Mouse (Mus musculus) intestine, embryonic 15.5 days (tissue): ENCODE results near the gene Vinac1. TPM values are rescaled to one million over a fixed set of nuclear protein-coding genes. Genes with fewer than 3 reads are reported as not detected.
"Not testable (repeated sequence)": the region's sequence is repeated elsewhere in the genome, so short reads cannot be mapped to it uniquely, and the experiment has no call there.

Experiments
- ATAC-seq: fragments of 200-750 bp; cut with Nextera tagmentation; 2 replicates; pipeline ENCODE4 v1.8.0; 2017; ENCODE audit warnings: moderate TSS enrichment, moderate library complexity
- H3K27ac ChIP-seq: fragments of 300-500 bp; sonication (generic); 2 replicates; pipeline ENCODE4 v1.5.1; 2015; ENCODE audit warnings: mild to moderate bottlenecking, inconsistent platforms
- H3K27me3 ChIP-seq: fragments of 300-500 bp; sonication (generic); replicated peaks from 2 replicates; pipeline ENCODE4 v1.6.1; 2015; ENCODE audit warnings: inconsistent platforms
- H3K36me3 ChIP-seq: fragments of 300-500 bp; sonication (generic); 2 replicates; pipeline ENCODE4 v1.6.1; 2015; ENCODE audit warnings: inconsistent platforms
- H3K4me1 ChIP-seq: fragments of 300-500 bp; sonication (generic); replicated peaks from 2 replicates; pipeline ENCODE4 v1.6.1; 2015; ENCODE audit warnings: inconsistent platforms
- H3K4me2 ChIP-seq: fragments of 300-500 bp; sonication (generic); replicated peaks from 2 replicates; pipeline ENCODE4 v1.6.1; 2015; ENCODE audit warnings: mild to moderate bottlenecking, inconsistent platforms
- H3K4me3 ChIP-seq: fragments of 300-500 bp; sonication (generic); replicated peaks from 2 replicates; pipeline ENCODE4 v1.5.1; 2015; ENCODE audit warnings: inconsistent platforms
- H3K9ac ChIP-seq: fragments of 300-500 bp; sonication (generic); 2 replicates; pipeline ENCODE4 v1.6.1; 2015; ENCODE audit warnings: inconsistent platforms
- H3K9me3 ChIP-seq: fragments of 300-500 bp; sonication (generic); 2 replicates; pipeline ENCODE4 v1.6.1; 2016; ENCODE audit warnings: inconsistent platforms
- WGBS: fragments of 180-500 bp; shearing (Covaris S2); methylation state at CpG from one replicate; pipeline ENCODE4 v1.1.7; 2015; 5-methylcytosine and 5-hydroxymethylcytosine counted together
- polyA plus RNA-seq: library from polyadenylated mRNA; unstranded; fragments of >200 nt; fragmentation: Nextera tagmentation; extraction: Ambion mirVana; gene quantifications from 2 replicates; pipeline ENCODE4 v1.2.1, GENCODE M21; 2015

The Vinac1 gene
- polyA plus RNA-seq, 1 experiment from 2014 or later = 0.09 TPM

DNA sequence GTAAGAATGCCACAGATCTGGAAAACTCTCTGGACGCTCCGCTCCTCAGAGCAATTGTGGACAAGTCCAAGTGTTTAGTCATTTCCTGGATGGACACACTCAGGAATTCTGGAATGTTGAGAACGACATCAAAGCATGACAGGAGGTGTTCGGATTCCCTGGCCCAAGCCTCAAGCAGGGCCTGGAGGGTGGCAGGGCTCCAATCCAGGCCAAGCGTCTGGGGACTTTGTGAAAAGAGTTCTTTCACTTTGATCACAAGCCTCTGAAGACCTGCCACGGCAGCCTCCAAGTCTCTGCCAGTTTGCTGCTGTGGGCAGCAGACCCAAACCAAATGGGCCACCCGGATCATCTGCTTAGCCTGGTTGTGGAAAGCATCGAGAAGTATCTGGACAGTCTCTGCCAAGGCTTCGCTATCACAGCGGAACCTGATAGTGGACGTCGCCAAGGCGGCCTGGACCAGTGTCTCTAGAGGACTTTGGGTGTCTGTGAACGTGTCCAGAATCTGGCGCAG is 9.5 kb downstream of the Vinac1 start:
- Histone ChIP-seq H3K4me2 (peak overlapping the region; percentile 95), H3K9me3 (no peaks in the 10 kb centered on the region), H3K4me1 (peaks cover 8% of the 10 kb centered on the region), H3K4me3 (peak overlapping the region; percentile 45), H3K27me3 (peaks cover 28% of the 10 kb centered on the region), H3K36me3 (no peaks in the 10 kb centered on the region), H3K9ac (0 out of 2 replicates have a peak overlapping the region, but pooled peaks have one; percentile 41), H3K27ac (no peak overlapping the region)
- 28% methylated on average over 15 of the region's 15 CpGs for WGBS
- no peak for ATAC-seq

DNA sequence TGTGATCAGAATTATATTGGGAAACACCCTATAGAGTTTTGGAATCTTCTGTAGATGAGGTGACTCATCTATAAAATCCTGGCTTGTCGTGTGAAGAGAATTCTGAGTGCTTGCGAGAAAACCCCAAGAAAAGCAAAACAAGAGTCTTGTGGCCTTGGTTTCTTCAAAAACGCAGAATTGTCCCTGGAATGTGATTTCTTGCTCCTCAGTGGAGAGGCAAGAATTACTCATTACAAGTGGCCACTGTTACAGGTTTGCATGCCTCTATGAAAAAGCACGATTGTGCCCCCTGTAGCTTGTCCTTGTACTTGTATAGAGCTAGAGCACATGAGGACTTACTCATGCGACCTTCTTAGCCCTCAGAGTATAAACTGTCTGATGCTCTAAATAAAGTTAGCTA is 12.6 kb downstream of the Vinac1 start:
- H3K9ac ChIP-seq = no peak overlapping the region
- peaks cover 8% of the 10 kb centered on the region for H3K4me1 ChIP-seq
- H3K4me2 ChIP-seq = no peak overlapping the region
- no peaks in the 10 kb centered on the region for H3K9me3 ChIP-seq
- no peak overlapping the region for H3K27ac ChIP-seq
- 71% methylated on average over 5 of the region's 5 CpGs for WGBS
- no peak overlapping the region for H3K4me3 ChIP-seq
- no peak for ATAC-seq
- H3K27me3 ChIP-seq = peaks cover 24% of the 10 kb centered on the region
- no peaks in the 10 kb centered on the region for H3K36me3 ChIP-seq

DNA sequence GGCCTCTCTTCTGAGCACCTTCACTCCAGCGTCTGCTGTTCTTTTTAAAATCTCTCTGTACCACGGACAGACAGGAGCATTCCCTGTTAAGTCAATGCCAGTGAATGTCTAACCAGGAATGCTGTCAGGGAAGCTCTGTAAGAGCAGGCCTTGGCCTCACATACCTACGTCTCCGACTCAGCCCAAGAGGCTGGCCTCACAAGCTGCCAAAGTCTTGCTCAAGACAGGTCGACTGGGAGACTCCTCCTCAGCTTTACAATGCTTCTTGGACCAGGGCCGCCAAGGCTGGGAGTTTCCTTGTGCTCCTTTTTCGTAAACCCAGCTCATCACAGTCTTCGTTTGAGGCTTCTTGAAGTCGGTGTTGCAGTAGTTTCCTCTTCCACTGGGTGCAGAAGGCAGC is 23.2 kb downstream of the Vinac1 start:
- Histone ChIP-seq H3K4me1 (no peaks in the 10 kb centered on the region), H3K27ac (no peak overlapping the region), H3K36me3 (no peaks in the 10 kb centered on the region), H3K9ac (no peak overlapping the region), H3K4me2 (no peak overlapping the region), H3K9me3 (no peaks in the 10 kb centered on the region), H3K4me3 (no peak overlapping the region), H3K27me3 (no peaks in the 10 kb centered on the region)
- no peak for ATAC-seq
- 70% methylated on average over 9 of the region's 9 CpGs for WGBS

DNA sequence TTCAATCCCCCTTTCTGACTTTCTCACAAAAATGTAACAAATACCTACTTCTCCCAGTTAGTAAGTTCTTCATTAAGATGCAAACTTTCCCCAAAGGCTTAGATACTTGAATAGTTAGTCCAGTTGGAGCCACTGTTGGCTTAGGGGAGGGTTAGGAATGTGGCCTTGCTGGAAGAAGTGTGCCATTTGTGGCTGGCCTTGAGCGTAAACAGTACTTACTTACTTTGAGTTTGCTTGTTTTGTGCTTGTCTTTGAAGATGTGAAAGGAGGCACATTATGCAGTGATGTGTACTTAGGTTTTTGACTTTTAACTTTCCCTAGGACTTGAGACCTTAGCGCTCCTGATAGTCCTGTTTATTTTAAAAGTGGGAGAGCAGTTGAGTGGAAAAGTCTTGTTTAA is 27.9 kb downstream of the Vinac1 start:
- H3K4me1 ChIP-seq = no peaks in the 10 kb centered on the region
- no peaks in the 10 kb centered on the region for H3K27me3 ChIP-seq
- H3K4me3 ChIP-seq = no peak overlapping the region
- H3K4me2 ChIP-seq = no peak overlapping the region
- no peaks in the 10 kb centered on the region for H3K36me3 ChIP-seq
- 47% methylated on average over 2 of the region's 2 CpGs for whole genome bisulfite sequencing
- H3K9ac ChIP-seq = no peak overlapping the region
- no peaks in the 10 kb centered on the region for H3K9me3 ChIP-seq
- no peak for ATAC-seq
- H3K27ac ChIP-seq = no peak overlapping the region

DNA sequence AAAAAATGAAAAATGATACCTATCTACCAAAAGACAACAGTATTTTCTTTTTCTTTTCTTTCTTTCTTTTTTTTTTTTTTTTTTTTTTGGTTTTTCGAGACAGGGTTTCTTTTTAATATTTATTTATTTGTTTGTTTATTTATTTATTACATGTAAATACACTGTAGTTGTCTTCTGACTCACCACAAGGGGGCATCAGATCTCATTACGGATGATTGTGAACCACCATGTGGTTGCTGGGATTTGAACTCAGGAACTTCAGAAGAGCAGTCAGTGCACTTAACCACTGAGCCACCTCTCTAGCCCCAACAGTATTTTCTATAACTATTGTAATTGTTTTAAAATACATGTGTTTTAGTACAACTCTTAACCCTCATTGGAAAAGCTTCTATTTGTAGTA is 39.1 kb downstream of the Vinac1 start:
- 67% methylated on average over 2 of the region's 2 CpGs for WGBS
- H3K4me2 ChIP-seq, H3K36me3 ChIP-seq: not testable (repeated sequence)

DNA sequence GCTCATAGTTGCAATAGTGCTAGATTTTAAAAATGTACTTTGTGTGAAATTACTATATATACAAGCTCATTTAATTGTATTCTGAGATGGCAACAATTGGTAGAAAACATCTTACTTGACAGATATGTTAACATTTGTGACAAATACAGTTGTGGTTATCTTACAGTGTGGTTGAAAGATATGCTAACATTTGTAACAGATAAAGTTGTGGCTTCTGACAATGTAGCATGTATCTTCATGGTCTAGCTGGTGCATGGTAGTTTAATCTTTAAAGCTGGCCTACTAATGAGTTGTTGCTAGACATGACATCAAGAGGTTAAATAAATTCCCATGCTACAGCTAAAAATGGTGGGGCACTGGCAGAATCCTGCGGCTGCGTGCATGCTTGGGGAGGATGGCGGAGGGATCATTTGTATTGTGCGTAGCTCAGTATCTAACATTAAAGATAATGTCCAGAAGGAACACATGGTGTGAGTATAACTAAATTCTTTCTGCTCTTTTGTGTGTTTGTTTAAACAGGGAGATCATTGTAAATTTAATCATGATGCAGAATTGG is 41.7 kb downstream of the Vinac1 start:
- no peak overlapping the region for H3K27ac ChIP-seq
- H3K9me3 ChIP-seq = no peaks in the 10 kb centered on the region
- H3K4me1 ChIP-seq = no peaks in the 10 kb centered on the region
- no peaks in the 10 kb centered on the region for H3K27me3 ChIP-seq
- H3K9ac ChIP-seq = no peak overlapping the region
- no peak for ATAC-seq
- no peak overlapping the region for H3K4me3 ChIP-seq
- 72% methylated on average over 4 of the region's 4 CpGs for WGBS
- no peak overlapping the region for H3K4me2 ChIP-seq
- H3K36me3 ChIP-seq = no peaks in the 10 kb centered on the region

More for the DNA sequence above, 39.1 kb downstream of the Vinac1 start:
- not testable (repeated sequence) for ATAC-seq, H3K9ac ChIP-seq, H3K4me1 ChIP-seq, H3K27me3 ChIP-seq, H3K27ac ChIP-seq, H3K4me3 ChIP-seq, H3K9me3 ChIP-seq

DNA sequence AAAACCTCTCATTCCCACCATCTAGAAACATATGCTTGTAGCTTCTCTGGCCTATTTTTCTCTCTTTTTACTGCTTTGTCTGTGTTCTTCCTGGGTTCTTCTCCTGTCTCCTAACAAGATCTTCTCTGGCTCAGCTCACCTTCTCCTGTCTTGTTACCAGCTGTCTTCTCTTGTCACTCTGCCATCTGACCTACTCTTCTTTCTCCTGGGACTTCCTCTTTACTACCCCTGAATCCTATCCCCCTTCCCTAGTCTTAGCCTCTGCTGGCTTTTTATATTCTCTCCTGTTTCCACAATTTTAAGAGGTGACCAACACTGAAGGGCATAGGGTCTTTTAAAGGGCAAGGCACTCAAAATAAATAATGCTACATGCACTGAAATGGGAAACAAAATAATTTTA is 43.1 kb downstream of the Vinac1 start:
- H3K27ac ChIP-seq = no peak overlapping the region
- no peaks in the 10 kb centered on the region for H3K27me3 ChIP-seq
- H3K4me2 ChIP-seq = no peak overlapping the region
- no peaks in the 10 kb centered on the region for H3K4me1 ChIP-seq
- no peak overlapping the region for H3K4me3 ChIP-seq
- H3K36me3 ChIP-seq = no peaks in the 10 kb centered on the region
- H3K9ac ChIP-seq = no peak overlapping the region
- no peak for ATAC-seq
- H3K9me3 ChIP-seq = no peaks in the 10 kb centered on the region

DNA sequence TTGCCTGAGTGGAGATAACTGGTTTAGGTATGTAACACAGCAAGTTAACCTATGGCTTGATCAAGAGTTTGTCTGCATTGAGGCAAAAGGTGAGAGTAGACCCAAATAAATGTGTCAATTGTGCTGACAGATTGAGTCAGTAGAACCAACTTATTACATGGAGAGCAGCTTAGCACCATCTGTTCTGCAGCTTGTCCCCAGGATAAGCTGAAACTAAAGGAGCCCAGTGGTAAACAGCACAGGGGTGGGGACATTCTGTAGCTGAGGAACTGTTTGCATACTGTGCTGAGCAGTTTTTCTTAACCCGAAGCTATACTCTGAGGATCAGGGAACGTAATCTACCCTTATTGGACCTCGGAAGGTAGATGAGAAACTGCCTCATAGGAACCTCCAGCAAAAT is 63.2 kb downstream of the Vinac1 start:
- Histone ChIP-seq H3K9me3 (no peaks in the 10 kb centered on the region), H3K9ac (no peak overlapping the region), H3K4me1 (no peaks in the 10 kb centered on the region), H3K4me2 (no peak overlapping the region), H3K4me3 (no peak overlapping the region), H3K36me3 (no peaks in the 10 kb centered on the region), H3K27me3 (no peaks in the 10 kb centered on the region), H3K27ac (no peak overlapping the region)
- ATAC-seq = no peak
- WGBS = 81% methylated on average over 3 of the region's 3 CpGs

DNA sequence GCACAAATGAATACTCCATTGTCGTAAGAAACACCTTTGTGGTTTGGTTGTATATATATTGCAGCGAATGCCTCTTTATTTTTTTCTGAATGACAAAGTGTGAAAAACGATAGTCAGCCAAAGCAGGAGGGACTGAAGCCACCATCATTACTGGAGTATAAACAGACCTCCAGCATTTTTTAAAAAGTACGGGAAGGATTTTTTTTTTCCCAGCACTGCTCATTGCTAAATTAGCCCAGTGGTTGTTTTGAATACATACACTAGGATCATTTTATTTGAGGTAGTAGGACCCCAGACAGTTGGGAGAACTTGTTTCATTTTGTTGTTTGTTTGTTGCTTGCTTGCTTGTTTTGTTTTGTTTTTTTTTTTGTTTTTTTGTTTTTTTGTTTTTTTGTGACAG is 72.4 kb downstream of the Vinac1 start:
- WGBS = 58% methylated on average over 4 of the region's 4 CpGs
- Histone ChIP-seq H3K9me3 (no peaks in the 10 kb centered on the region), H3K36me3 (no peaks in the 10 kb centered on the region), H3K27me3 (no peaks in the 10 kb centered on the region), H3K9ac (no peak overlapping the region), H3K4me2 (no peak overlapping the region), H3K4me1 (no peaks in the 10 kb centered on the region), H3K27ac (no peak overlapping the region), H3K4me3 (no peak overlapping the region)
- ATAC-seq = no peak

Other genes starting within 250 kb of the Vinac1 start
- 46.1 and 50.7 TPM in 2 replicates for gene Tmem87b, start 230.1 kb downstream of the Vinac1 start, polyA plus RNA-seq
- gene Fbln7, start 185.2 kb downstream of the Vinac1 start, polyA plus RNA-seq = 8.8 and 9.9 TPM in 2 replicates
- gene Zc3h8, start 104.1 kb downstream of the Vinac1 start, polyA plus RNA-seq = 6.6 and 7.2 TPM in 2 replicates
- 1.5 and 1.9 TPM in 2 replicates for gene Zc3h6, start 80.8 kb downstream of the Vinac1 start, polyA plus RNA-seq
- 10.1 and 11.0 TPM in 2 replicates for gene Gm10762, start 80.4 kb downstream of the Vinac1 start, polyA plus RNA-seq
- gene Ttl, start 17.8 kb upstream of the Vinac1 start, polyA plus RNA-seq = 10.6 TPM in 2 replicates
- 28.6 and 29.0 TPM in 2 replicates for gene Polr1b, start 52.8 kb upstream of the Vinac1 start, polyA plus RNA-seq
- gene Chchd5, start 81.5 kb upstream of the Vinac1 start, polyA plus RNA-seq = 24.5 and 25.6 TPM in 2 replicates
- gene Slc20a1, start 150.6 kb upstream of the Vinac1 start, polyA plus RNA-seq = 33.6 and 35.4 TPM in 2 replicates
- gene Ckap2l, start 249.0 kb upstream of the Vinac1 start, polyA plus RNA-seq = 34.2 and 35.8 TPM in 2 replicates